Mouse (Mus musculus) left cerebral cortex, postnatal 36 days (tissue): ENCODE measurements around the gene Casp12. TPM values are rescaled to one million over a fixed set of nuclear protein-coding genes. Genes with fewer than 3 reads are reported as not detected.
"Not testable (repeated sequence)": the region's sequence is repeated elsewhere in the genome, so short reads cannot be mapped to it uniquely, and the experiment has no call there.

Experiments
- DNase-seq, 2 experiments: peaks; one replicate each; pipeline ENCODE4 v3.0.0; 2021 to 2022; ENCODE audit warnings: low spot score in 2 of 2, mixed read lengths in 1 of 2
- intact Hi-C: fragments of 180-260 bp; cut with DNase I; formaldehyde crosslinking; loops from one replicate; pipeline ENCODE4 v1.15.1; 2025
- total RNA-seq, 2 experiments: library from RNA; stranded (reverse); gene quantifications; 2 replicates each; pipeline ENCODE4 v1.2.3; 2021

Casp12 gene
- total RNA-seq: 1 to 10 TPM; 1.1 to 2.0 TPM

DNA sequence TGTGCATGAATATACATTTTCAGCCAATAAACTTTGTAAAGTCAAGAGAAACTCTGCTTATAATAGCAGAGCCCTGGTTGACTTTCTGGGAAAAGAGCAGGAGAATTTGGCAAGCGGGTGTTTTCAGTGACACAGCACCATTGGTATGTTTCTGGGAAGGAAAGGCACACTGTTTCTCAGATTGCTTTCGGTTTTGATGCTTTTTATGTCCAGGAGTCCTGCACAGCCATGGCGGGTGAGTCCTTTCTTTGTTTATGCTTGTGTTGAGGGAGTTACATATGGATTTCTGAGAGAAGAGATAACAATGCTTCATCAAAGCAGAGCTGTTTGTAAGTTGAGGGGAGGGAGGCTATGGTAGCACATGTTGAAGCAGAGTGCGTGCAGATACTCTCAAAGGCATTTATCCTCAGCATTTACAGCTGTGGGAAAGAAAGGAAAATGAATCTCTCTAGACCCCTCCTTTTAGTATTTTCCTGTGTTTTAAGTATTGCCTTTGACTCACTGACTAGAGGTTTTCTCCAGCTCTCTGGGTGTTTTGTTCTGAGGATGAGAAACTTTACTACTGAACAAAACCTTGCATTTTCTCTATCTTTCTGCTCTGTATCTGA lies at the start of gene Casp12:
TSS of gene Casp12 (plus strand) at position 140 of the 608 bp plus-strand sequence.
- DNase-seq: peak in 1 of 2 experiments; percentile 4
- intact Hi-C loops: no loop called here

DNA sequence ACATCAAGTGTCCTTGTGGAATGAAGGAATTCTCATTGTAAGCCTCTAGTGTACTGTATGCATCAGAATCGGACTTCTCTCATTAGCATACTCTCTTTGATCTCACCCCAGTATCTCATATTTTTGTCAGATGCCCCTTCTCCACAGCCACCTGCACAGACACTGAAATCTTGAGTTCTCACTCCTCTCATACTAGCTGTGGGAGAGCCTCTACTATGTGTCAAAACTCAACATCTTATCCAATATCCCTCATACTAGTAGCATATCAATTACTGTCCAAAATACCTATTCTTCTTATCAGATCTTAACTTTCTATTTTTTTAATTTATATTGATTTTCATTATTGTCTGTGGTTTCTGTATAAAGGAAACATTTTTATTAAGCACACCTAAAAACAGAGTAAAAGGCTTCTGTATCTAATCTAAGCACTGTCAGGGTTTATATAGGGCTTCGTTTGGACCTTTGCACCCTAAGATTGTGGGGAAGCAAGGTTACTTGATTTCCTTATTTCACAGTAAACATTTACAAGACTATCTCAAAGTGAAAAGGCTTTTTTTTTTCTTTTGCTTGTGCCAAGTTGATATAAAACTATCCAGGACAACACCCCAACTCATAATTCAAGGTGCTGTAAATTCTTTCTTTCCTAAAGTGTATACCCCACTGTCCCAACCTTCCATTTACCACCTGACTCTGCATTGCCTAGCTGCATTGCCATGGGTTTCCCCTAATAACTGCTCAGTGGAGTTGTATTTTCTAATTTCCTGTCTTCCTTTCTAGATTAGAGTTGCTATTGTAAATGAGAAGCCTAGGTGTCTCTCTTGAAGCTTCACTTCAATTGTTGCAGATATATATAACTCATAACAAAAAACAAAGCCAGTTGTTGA lies 48.6 kb upstream of the Casp12 start:
- intact Hi-C loops: no loop called here
- no peak for DNase-seq

DNA sequence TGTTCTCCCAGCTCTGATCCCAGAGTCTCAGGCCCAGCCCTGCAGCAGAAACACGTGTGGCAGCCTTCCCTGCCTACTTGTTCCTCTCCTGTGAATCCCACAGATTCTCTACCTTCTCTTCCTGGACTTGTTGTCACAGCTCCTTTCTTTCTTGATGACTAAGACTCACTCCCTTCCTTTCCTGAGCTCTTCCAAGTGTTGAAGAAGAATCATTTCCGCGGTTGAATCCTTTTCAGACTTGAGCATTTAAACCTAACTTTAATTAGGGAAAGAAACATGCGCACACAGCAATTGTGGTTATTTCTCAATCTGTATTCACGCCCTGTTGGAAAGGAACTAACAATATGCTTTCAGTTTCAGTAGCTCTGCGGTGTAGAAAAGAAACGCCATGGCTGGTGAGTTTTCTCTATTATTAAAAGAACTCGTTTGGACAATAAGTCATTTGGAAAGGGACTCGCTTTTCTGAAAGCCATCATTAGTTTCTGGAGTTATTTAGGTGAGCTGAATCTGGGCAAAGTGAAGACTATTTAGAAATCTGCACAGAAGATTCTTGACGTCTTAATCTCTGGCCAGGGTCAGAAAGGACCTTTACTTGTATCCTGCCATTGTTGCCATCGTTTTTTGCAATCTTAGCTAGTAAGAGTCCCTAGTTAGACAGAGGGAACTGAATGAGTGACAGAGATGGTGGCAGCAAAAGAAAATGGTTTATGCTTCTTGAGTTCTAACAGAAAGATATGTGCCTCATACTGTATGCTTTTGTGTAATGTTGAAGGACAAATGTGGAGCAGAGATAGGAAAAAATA lies 46.7 kb upstream of the Casp12 start, which contains the start of gene Casp1:
TSS of gene Casp1 (plus strand) at position 189 of the 803 bp plus-strand sequence.
- DNase-seq: no peak
- intact Hi-C loops: no loop called here

DNA sequence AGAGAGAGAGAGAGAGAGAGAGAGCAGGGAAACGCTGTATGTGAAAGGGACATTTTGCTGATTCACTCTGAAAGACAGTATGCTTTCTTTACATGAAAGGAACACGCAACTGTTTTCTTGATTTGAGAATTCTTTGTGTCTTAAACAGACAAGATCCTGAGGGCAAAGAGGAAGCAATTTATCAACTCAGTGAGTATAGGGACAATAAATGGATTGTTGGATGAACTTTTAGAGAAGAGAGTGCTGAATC lies 46.2 kb upstream of the Casp12 start:
- intact Hi-C loops: no loop called here
- DNase-seq: no peak

DNA sequence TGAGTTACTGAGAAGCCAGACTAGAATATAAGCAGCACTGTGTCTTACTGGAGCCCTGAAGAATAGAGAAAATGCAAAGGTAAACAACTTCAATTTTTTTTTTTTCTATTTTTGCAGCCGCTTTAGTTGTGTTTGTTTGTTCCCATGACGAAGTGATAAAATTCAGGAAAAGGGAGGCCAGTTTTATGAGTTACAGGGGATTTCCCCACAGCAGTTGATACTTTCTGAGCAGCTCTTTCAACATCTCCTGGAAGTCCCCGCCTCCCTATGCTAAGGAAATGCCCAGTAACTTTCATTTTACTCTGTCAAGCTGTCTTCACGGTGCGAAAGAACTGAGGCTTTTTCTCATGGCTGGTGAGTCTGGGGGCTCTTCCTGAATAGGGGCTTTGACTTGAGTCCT lies 36.7 kb upstream of the Casp12 start, which contains the start of gene Casp4:
TSS of gene Casp4 (plus strand) at position 268 of the 400 bp plus-strand sequence.
- intact Hi-C loops: no loop called here

DNA sequence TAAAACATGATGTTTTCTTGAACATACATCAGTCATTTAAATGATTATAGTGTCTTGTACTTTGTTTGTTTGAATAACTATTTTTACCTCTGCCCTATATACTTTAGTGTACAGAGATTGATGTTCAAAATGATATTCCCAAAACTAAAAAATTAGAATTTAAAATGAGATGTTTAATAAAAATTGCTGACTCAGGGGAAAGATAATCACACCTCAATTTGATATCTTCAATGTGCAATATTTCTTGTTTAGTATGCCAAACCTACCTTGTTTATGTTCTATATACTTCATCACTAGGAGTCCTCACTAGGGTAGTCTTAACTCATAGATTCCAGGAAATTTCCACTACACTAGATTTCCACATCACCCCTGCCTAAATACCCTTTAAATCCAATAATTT lies 35.1 kb upstream of the Casp12 start:
- intact Hi-C loops: no loop called here

More for the DNA sequence above, 36.7 kb upstream of the Casp12 start, which contains the start of gene Casp4:
- no peak for DNase-seq

DNA sequence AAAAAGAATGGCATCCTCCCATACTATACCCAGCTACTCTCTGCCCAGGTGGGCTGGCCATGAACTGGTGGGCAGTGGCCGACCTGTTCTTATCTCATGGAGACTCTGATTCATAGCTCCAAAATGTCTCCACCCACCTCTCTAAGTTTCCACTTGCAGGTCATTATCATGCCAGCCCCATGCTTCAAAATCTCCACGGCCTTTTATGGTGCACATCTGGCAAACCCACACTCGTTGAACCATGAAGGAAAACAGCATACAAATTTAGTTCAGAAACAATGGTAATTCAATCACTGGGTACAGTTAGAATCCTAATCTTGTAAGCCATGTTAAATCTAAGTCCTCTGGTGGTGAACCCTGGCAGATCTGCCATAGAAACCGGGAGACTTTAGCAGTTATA lies 33.8 kb upstream of the Casp12 start:
- intact Hi-C loops: no loop called here
- no peak for DNase-seq

More for the DNA sequence above, 35.1 kb upstream of the Casp12 start:
- DNase-seq: no peak

DNA sequence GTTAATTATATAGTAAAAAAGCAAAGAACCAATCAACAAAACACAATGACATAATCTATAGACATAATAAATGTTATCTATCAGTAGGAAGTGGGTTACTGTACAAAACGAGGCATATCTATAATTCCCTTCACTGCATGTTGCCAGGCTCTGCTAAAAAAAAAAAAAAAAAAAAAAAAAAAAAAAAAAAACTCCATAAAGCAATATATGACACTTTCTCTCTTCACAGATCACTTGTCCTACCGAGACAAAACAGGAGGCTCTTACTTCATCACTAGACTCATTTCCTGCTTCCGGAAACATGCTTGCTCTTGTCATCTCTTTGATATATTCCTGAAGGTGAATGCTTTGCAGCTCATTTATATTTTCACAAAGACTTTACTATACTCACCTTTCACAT lies 17.0 kb upstream of the Casp12 start:
- intact Hi-C loops: no loop called here
- DNase-seq: no peak

DNA sequence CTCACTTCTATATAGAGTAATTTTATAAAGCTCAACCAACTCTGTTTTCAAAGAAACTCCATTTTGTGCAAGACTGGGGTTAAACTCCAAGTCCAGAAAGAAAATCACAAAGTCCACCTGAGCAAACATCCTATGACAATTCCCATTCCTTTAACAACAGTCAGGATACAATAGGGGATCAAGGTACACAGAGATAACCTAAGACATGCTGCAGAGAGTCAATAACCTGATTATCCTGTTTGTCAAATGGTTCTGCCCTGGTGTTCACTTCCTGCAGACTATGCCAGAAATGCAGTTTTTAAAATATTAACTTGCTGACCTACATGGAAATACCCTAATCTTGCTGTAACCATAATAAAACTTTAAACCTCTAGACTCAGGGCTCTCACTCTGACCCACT lies 12.8 kb upstream of the Casp12 start:
- no peak for DNase-seq
- intact Hi-C loops: no loop called here

DNA sequence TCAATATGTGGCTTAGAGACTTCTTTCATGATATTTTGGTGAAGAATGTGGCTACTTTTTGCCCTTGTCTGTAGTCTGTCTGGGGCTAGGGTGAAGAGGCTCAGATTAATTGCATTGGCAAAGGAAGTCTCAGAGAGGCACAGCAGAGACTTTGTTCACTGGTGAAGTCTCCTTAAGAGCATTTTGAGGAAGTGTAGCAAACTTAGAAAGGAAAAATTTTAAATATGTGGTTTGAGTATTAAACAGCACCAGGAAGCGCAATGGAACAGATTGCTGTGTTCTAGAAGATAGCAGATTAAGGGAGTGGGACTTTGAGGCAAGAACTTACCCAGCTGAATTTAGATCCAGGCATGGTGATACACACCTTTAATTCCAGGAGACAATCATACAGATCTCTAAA lies 11.8 kb upstream of the Casp12 start:
- DNase-seq: no peak
- intact Hi-C loops: no loop called here

DNA sequence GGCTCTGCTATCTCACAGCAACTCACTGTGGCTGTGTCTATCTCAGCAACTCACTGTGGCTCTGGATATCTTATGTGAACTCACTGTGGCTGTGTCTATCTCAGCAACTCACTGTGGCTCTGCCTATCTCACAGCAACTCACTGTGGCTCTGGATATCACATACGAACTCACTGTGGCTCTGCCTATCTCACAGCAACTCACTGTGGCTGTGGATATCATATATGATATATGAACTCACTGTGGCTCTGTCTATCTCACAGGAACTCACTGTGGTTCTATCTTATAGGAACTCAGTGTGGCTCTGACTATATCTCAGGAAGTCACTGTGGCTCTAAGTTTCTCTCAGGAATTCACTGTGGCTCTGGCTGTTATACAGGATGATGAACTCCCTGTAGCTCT lies 2.1 kb upstream of the Casp12 start:
- intact Hi-C loops: no loop called here

DNA sequence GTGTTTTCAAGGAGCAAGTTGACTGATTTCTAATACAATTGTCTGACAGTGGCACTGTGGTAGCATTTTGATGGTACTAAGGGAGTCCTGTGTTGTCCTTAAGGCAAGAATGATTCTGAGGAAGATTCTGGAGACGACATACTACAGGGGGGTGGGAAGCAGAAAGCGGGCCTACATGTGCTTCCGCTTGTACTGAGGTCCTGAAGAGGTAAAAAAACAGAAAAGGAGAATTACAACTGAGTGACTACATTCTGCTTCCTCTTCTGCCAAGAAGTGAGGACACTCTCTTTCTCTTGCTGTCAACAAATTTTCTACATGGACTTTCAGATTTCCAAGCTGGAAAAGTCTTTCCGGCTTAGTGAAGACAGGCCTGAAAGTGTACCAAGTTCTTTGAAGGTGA lies 1.1 kb upstream of the Casp12 start:
- intact Hi-C loops: no loop called here
- DNase-seq: no peak

More for the DNA sequence above, 2.1 kb upstream of the Casp12 start:
- DNase-seq: no peak

DNA sequence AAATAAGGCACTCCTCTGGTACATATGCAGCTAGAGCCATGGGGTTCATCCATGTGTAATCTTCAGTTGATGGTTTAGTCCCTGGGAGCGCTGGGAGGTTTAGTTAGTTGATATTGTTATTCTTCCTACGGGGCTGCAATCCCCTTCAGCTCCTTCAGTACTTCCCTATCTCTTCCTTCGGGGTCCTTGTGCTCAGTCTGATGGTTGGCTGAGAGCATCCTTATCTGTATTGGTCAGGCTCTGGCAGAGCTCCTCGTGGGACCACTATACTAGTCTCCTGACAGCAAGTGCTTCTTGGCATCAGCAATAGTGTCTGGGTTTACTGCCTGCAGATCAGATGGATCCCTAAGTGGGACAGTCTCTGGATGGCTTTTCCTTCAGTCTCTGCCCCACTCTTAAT lies 2.2 kb downstream of the Casp12 start:
- no peak for DNase-seq
- intact Hi-C loops: no loop called here

DNA sequence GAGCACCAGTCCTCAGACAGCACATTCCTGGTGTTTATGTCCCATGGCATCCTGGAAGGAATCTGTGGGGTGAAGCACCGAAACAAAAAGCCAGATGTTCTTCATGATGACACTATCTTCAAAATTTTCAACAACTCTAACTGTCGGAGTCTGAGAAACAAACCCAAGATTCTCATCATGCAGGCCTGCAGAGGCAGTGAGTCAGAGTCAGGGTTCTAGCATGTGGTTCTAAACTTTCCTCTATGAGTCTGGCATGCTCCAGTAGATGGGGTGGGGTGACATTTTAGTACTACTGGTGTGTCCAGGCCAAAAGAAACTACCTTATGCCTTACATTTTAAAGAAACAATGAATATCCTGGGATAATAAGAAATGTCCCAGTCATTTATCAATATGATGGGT lies 8.4 kb downstream of the Casp12 start:
- no peak for DNase-seq
- intact Hi-C loops: no loop called here

DNA sequence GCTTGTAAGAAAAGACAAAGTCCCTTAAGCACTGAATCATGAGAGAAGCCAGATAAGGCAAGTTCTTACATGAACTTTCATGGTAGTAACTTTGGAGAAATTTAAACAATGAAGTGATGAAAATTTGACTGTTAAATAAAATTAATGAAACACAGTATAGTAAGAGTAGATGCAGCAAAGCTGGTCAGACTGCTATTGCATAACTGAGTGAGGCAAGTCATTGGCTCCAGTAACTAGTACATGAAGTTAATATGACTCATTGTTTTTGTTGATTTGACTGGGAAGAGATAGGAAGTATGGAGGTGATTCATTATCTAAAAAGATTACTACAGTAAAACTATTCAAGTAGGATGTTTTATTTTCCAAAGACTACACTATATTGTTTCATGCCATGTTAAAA lies 11.6 kb downstream of the Casp12 start:
- no peak for DNase-seq

DNA sequence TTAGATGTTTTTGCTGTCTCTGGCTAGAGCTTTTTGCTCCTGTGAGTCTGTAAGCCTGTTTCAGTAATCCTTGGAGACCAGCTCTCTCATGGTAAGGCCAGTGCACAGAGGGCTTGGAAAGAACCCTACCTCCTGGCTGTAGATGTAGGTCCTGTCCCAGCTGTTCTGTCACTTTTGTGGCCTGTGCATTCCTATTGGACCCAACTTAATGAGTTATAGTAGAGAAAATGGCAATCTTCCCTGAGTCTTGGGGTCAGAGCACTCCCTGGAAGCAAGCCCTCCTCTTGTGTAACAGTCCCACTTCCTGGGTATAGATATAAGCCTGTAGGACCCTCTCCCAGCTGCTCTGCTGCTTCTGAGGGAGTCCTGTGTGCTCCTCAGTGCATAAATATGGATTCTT lies 48.3 kb downstream of the Casp12 start:
- intact Hi-C loops: no loop called here
- DNase-seq: no peak

More for the DNA sequence above, 11.6 kb downstream of the Casp12 start:
- intact Hi-C loops: no loop called here

DNA sequence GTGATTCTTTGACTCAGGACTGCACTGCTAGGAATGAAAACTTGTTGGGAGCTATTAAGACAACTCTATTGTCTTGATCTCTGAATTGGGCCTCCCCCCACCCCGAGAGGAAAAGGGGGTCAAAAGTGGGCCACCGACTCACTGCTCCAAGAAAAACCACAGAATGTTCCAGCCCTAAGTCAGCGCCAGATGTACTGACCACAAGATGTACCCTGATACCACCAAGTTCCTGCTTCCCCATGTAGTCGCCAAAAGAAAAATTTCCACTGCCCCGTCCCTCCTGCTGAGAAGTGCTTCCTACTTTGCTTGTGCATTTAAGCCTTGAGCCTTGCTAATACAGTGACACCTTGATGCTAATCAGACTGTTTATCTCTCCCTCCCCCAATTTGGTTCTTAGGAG lies 50.6 kb downstream of the Casp12 start:
- intact Hi-C loops, DNase-seq: not testable (repeated sequence)

DNA sequence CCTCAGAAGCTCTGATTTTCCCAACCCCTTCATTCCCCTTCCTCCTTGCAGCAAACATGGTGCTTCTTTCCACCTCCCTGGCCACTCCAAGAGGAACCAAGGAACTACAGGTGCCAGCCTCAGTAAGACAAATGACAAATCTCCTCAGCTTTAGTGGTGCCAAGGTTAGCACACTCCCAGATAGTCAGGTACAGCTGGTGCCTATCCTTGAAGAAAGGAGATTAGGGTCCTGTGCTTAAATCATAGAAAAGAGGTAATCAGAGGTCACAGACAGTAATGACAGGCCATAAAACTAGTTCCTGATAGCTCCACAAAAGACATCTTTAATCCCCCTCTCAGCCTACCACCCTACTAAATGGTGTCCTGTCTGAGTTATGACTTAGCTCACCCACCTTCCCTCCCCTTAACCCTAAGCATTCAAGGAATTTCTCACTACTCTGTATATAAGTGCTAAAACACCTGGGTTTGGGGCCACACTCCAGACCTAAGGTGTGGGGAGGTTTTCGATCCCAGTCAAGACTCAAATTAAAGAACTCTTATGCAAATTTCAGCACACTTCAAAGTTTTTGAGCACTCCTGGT lies 65.8 kb downstream of the Casp12 start:
- no peak for DNase-seq

DNA sequence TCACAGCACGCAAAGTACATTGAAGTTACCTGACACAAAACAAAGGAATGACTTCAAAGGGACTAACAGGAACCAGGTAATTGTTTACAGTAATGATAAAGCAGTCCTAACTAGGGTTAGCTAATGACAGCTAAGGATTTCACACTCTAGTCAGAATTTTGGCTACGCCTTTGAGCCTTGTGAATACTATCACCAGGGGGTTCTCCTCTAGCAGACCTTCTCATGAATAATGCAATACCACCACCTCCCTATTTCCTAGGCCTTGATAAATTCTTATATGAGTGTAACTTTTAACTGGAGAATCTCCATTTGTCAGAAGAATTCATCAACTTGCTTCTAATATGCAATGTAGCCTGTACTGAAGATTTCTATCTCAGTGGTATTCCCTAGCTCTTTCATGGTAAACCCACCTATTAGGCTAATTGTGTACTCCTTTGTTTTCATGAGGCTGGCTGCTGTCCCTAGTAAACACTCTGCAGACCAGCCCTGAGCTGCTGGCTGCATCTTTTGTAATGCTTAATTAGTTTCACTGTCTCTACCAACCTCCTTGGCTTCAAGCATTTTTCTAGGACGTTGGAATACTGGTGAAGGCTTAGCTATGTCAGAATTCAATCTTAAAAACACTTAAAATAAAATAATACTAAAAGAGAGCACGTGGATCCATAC lies 67.3 kb downstream of the Casp12 start:
- DNase-seq: no peak
- intact Hi-C loops: no loop called here

More for the DNA sequence above, 65.8 kb downstream of the Casp12 start:
- intact Hi-C loops: no loop called here

DNA sequence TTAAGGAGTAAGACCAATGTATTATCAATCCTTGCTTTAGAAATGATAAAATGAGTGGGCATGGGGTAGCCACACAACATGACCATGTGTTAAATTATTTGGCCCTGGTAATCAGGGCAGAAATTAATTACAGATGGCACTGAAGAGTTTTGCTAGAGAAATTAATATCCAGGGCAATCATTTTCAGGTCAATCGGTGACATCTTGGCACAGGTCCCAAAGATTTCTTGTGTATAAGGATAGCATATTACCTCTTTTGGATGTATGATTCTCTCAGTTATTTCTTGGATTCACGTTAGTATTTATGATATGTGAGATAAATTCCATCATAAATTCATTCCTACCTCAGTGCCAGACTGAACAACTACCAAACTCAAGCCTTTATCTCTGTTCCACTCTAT lies 72.6 kb downstream of the Casp12 start:
- intact Hi-C loops: no loop called here
- DNase-seq: no peak
